Mouse (Mus musculus): ENCODE measurements at regions not wholly inside any gene's neighbourhood (a gene's known extent, or its start where the extent isn't known, plus 50 kb on each side); places are given as distances from the start of the nearest gene placed in this dataset.

DNA sequence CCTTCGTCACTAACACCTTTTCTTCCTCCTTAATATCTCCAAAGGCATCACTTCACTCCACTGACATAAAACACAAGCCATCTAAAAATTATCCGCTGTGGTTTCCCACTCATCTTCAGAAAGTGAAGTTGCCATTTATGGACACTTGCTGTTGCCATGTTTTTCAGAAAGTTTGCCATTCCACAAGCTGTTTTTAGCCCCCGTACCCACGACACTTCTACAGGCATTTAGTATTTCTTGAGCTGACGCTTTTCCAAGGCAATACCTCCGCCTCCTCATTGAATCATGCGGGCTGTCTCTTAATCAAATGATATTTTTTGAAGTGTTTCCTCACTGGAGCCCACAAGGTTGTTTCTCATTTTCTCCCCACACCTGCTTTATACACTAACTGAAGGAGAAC lies 491.4 kb upstream of the Kif18a start:
- Histone ChIP-seq H3K36me3 (ENCODE audit: insufficient read depth, low read length) (no peaks in the 10 kb centered on the region), H3K9ac (ENCODE audit: low read depth, low read length) (no peak overlapping the region), H3K4me2 (ENCODE audit: low read length) (no peak overlapping the region), H3K27me3 (ENCODE audit: insufficient read depth, low read length) (no peaks in the 10 kb centered on the region), H3K27ac (no peak overlapping the region), H3K4me3 (replicated peaks; ENCODE audit: low read depth, low read length) (no peak overlapping the region), H3K9me3 (replicated peaks; ENCODE audit: low read length) (no peaks in the 10 kb centered on the region), H3K4me1 (replicated peaks; ENCODE audit: insufficient read depth, low read length) (no peaks in the 10 kb centered on the region)
- WGBS, result 92% methylated on average over 7 of the region's 7 CpGs
- no peak for TF ChIP-seq CTCF (IDR thresholded peaks at IDR 0.05; ENCODE audit: low read depth)
- ATAC-seq (replicated peaks; ENCODE audit: low FRiP score, low read depth), result no peak
- no peak for DNase-seq (ENCODE audit: low spot score)

DNA sequence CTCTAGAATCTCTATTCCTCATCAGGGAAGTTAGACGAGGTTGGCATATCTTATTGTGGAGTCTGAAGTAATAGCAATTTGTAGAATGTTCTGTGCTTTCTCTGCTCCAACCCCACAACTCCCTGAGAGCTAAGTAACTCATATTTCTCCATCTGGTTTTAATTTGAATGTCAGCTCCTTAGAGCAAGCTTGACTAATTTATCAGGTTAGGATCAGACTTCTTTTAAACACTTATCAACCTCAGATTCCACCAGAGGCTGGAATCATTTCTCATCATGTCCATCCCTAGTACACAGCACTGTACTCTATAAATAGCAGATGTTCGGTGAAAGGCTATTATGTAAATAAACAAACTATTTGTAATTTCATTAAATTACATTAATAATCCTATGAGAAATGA lies 485.4 kb upstream of the Kif18a start:
- DNase-seq (ENCODE audit: low spot score) (no peak), ATAC-seq (replicated peaks; ENCODE audit: low FRiP score, low read depth) (no peak)
- Histone ChIP-seq H3K36me3 (ENCODE audit: insufficient read depth, low read length) (no peaks in the 10 kb centered on the region), H3K27ac (no peak overlapping the region), H3K4me2 (ENCODE audit: low read length) (no peak overlapping the region), H3K4me3 (replicated peaks; ENCODE audit: low read depth, low read length) (no peak overlapping the region), H3K9me3 (replicated peaks; ENCODE audit: low read length) (no peaks in the 10 kb centered on the region), H3K9ac (ENCODE audit: low read depth, low read length) (no peak overlapping the region), H3K27me3 (ENCODE audit: insufficient read depth, low read length) (no peaks in the 10 kb centered on the region), H3K4me1 (replicated peaks; ENCODE audit: insufficient read depth, low read length) (no peaks in the 10 kb centered on the region)
- TF ChIP-seq CTCF (IDR thresholded peaks at IDR 0.05; ENCODE audit: low read depth), result no peak
- WGBS, result 63% methylated on average over 2 of the region's 2 CpGs

DNA sequence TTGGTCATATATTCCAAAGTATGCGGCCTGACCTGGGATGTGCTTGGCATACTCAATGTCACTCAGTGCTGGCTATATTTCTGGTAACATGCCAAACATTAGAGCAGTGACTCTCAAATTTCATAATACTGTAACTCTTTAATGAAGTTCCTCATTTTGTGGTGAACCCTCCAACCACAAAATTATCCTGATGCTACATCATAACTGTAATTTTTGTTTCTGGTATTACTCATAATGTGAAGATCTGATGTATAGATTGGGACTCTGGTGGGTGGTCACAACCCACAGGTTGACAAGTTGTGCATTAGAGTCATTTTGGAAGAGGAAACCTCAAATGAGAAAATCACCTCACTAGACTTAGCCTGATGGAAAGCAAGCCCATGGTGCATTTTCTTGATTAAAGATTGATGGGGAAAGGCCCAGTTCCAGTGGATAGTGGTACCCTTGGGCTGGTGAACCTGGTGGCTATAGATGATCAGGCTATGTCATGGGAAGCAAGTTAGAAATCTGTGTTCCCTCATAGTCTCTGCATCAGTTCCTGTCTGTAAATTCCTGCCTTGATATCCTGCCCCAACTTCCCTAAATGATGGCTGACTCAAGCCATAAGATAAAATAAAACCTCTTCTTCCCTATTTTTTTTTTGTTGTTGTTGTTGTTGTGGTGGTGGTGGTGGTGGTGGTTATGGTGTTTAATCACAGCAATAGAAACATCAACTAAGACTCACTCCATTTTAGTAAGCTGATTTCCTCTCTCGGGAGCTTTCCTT lies 483.5 kb upstream of the Kif18a start:
- Histone ChIP-seq H3K4me2 (ENCODE audit: low read length) (no peak overlapping the region), H3K4me3 (replicated peaks; ENCODE audit: low read depth, low read length) (no peak overlapping the region), H3K27me3 (ENCODE audit: insufficient read depth, low read length) (no peaks in the 10 kb centered on the region), H3K27ac (no peak overlapping the region), H3K9ac (ENCODE audit: low read depth, low read length) (no peak overlapping the region), H3K36me3 (ENCODE audit: insufficient read depth, low read length) (no peaks in the 10 kb centered on the region), H3K9me3 (replicated peaks; ENCODE audit: low read length) (no peaks in the 10 kb centered on the region), H3K4me1 (replicated peaks; ENCODE audit: insufficient read depth, low read length) (no peaks in the 10 kb centered on the region)
- TF ChIP-seq CTCF (IDR thresholded peaks at IDR 0.05; ENCODE audit: low read depth), result no peak
- WGBS, result 95% methylated on average over 2 of the region's 2 CpGs
- DNase-seq (ENCODE audit: low spot score), result no peak
- ATAC-seq (replicated peaks; ENCODE audit: low FRiP score, low read depth), result no peak

DNA sequence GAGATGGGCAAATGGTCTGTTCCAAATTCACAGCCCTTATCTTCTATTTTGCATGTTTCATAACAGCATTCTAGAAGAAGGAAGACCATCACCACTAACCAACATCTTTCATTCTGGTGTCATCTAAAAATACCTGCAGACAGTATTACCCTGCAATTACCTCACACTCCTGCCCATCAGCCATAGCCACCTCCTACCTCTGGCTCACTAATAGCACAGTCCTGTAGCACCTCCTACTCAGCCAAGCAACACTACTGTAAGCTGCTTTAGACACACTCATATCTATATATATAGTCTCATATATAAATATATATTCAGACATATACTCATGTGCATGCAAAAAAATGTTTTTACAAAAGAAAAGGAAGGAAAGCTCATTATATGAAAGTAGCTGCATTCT lies 468.2 kb upstream of the Kif18a start:
- H3K4me1 ChIP-seq (replicated peaks; ENCODE audit: insufficient read depth, low read length), result no peaks in the 10 kb centered on the region
- H3K4me3 ChIP-seq (replicated peaks; ENCODE audit: low read depth, low read length), result no peak overlapping the region
- no peaks in the 10 kb centered on the region for H3K36me3 ChIP-seq (ENCODE audit: insufficient read depth, low read length)
- no peaks in the 10 kb centered on the region for H3K9me3 ChIP-seq (replicated peaks; ENCODE audit: low read length)
- TF ChIP-seq CTCF (IDR thresholded peaks at IDR 0.05; ENCODE audit: low read depth), result no peak
- H3K27ac ChIP-seq, result no peak overlapping the region
- no peaks in the 10 kb centered on the region for H3K27me3 ChIP-seq (ENCODE audit: insufficient read depth, low read length)
- ATAC-seq (replicated peaks; ENCODE audit: low FRiP score, low read depth), result no peak
- no peak for DNase-seq (ENCODE audit: low spot score)
- no peak overlapping the region for H3K9ac ChIP-seq (ENCODE audit: low read depth, low read length)
- no peak overlapping the region for H3K4me2 ChIP-seq (ENCODE audit: low read length)

DNA sequence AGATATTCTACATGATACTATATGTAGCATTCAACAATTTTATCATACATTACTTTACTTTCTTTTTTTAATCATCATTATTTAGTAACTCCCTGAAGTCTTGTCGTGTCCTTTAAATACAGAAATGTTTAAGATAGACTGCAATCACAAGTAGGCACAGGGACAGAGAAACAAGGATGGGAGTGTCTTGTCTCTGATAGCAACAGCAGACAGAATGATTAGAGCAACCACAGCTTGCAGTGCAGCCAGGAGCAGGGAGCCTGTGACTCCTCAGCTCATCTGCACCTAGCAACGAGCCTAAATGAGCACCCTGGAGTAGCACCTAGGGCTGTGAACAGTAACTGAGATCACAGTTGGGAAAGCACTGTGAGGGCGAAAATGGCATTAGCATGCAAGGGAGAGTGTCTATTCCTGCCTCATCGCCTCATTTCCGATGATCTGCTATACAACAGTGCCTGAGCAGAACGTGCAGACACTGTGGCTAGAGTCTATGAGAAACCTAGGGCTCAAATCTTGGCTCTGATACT lies 467.4 kb upstream of the Kif18a start:
- Histone ChIP-seq H3K36me3 (ENCODE audit: insufficient read depth, low read length) (no peaks in the 10 kb centered on the region), H3K4me1 (replicated peaks; ENCODE audit: insufficient read depth, low read length) (no peaks in the 10 kb centered on the region), H3K9ac (ENCODE audit: low read depth, low read length) (no peak overlapping the region), H3K4me3 (replicated peaks; ENCODE audit: low read depth, low read length) (no peak overlapping the region), H3K4me2 (ENCODE audit: low read length) (no peak overlapping the region), H3K27ac (no peak overlapping the region), H3K27me3 (ENCODE audit: insufficient read depth, low read length) (no peaks in the 10 kb centered on the region), H3K9me3 (replicated peaks; ENCODE audit: low read length) (no peaks in the 10 kb centered on the region)
- TF ChIP-seq CTCF (IDR thresholded peaks at IDR 0.05; ENCODE audit: low read depth), result no peak
- DNase-seq (ENCODE audit: low spot score) (no peak), ATAC-seq (replicated peaks; ENCODE audit: low FRiP score, low read depth) (no peak)
- 65% methylated on average over 6 of the region's 6 CpGs for WGBS

DNA sequence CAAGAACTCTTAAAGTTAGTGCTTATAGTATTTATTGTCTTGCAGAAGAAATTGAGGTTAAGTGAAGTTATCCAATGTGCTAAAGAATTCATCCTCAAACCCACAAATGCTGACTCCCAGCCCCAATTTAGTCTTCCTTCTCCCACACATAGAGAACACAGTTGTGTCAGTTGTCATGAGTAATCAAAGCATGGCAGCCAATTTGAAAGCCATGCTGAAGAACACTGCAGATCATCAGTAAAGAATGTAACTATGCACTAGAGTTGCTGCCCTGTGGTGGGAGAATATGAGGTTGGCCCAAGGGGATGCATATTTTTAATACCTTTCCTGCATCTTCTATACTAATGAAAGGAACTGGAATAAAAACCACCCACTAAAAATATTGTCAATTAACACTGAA lies 464.0 kb upstream of the Kif18a start:
- no peak overlapping the region for H3K4me3 ChIP-seq (replicated peaks; ENCODE audit: low read depth, low read length)
- H3K9ac ChIP-seq (ENCODE audit: low read depth, low read length), result no peak overlapping the region
- ATAC-seq (replicated peaks; ENCODE audit: low FRiP score, low read depth) (no peak), DNase-seq (ENCODE audit: low spot score) (no peak)
- H3K9me3 ChIP-seq (replicated peaks; ENCODE audit: low read length), result no peaks in the 10 kb centered on the region
- no peak overlapping the region for H3K27ac ChIP-seq
- no peak for TF ChIP-seq CTCF (IDR thresholded peaks at IDR 0.05; ENCODE audit: low read depth)
- no peaks in the 10 kb centered on the region for H3K36me3 ChIP-seq (ENCODE audit: insufficient read depth, low read length)
- no peaks in the 10 kb centered on the region for H3K4me1 ChIP-seq (replicated peaks; ENCODE audit: insufficient read depth, low read length)
- H3K27me3 ChIP-seq (ENCODE audit: insufficient read depth, low read length), result no peaks in the 10 kb centered on the region
- no peak overlapping the region for H3K4me2 ChIP-seq (ENCODE audit: low read length)

DNA sequence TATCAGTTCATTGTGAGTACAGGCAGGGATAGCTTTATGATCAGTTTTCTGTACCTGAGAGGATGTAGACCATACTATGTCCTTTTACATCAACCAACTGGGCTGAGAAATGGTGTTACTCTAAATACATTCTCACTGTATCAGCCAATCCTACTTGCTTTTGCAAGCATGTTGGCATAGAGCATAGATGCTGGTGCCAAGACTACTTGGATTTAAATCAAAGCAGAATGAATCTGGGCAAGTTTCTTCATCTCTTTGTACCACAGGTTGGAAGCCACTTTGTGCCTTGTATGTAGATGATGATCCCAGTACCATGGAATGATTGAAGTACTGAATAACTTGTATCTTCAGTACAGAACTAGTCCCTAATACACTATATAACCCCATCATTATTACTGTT lies 456.5 kb upstream of the Kif18a start:
- no peak overlapping the region for H3K4me2 ChIP-seq (ENCODE audit: low read length)
- H3K36me3 ChIP-seq (ENCODE audit: insufficient read depth, low read length), result no peaks in the 10 kb centered on the region
- H3K9me3 ChIP-seq (replicated peaks; ENCODE audit: low read length), result no peaks in the 10 kb centered on the region
- H3K4me3 ChIP-seq (replicated peaks; ENCODE audit: low read depth, low read length), result no peak overlapping the region
- H3K27me3 ChIP-seq (ENCODE audit: insufficient read depth, low read length), result no peaks in the 10 kb centered on the region
- DNase-seq (ENCODE audit: low spot score) (no peak), ATAC-seq (replicated peaks; ENCODE audit: low FRiP score, low read depth) (no peak)
- H3K4me1 ChIP-seq (replicated peaks; ENCODE audit: insufficient read depth, low read length), result no peaks in the 10 kb centered on the region
- no peak overlapping the region for H3K9ac ChIP-seq (ENCODE audit: low read depth, low read length)
- TF ChIP-seq CTCF (IDR thresholded peaks at IDR 0.05; ENCODE audit: low read depth), result no peak
- H3K27ac ChIP-seq, result no peak overlapping the region

All from kidney, postnatal 0 days (tissue).